Mouse (Mus musculus): ENCODE measurements around the gene Nrip2. TPM values are rescaled to one million over a fixed set of nuclear protein-coding genes. Genes with fewer than 3 reads are reported as not detected.
A peak's percentile ranks its signal among the peaks of the same experiment; 100 is the strongest.

Gene Nrip2
- polyA plus RNA-seq (2015; fragmentation: Nextera tagmentation; extraction: Ambion mirVana) = 2.2 and 2.3 TPM in 2 replicates

- Histone ChIP-seq H3K27me3 (replicated peaks) (no peaks in the 10 kb centered on the region), H3K9me3 (no peaks in the 10 kb centered on the region), H3K4me1 (peaks cover 15% of the 10 kb centered on the region), H3K36me3 (no peaks in the 10 kb centered on the region), H3K9ac (peak within 1 kb of the TSS; percentile 69), H3K4me3 (peak within 1 kb of the TSS; percentile 37), H3K4me2 (peak within 1 kb of the TSS; percentile 64), H3K27ac (replicated peaks) (peak within 1 kb of the TSS; percentile 38; the same call in 1 of the 2 replicates)
- no peak for ATAC-seq (ENCODE audit: extremely low read depth, insufficient number of reproducible peaks, low FRiP score, low TSS enrichment)
- WGBS = 60% methylated on average over 3 of the region's 3 CpGs
These were observed at the start of gene Nrip2 for GRCm38 (mm10) chr6:128398996-128399395. Gene Nrip2, plus strand, starts transcription at chr6:128399296.

- Histone ChIP-seq H3K4me2 (no peak overlapping the region), H3K27ac (replicated peaks) (0 out of 2 replicates have a peak overlapping the region, but pooled peaks have one; percentile 17), H3K27me3 (replicated peaks) (no peaks in the 10 kb centered on the region), H3K9me3 (no peaks in the 10 kb centered on the region), H3K9ac (no peak overlapping the region), H3K36me3 (peaks cover 14% of the 10 kb centered on the region), H3K4me1 (peaks cover 11% of the 10 kb centered on the region), H3K4me3 (no peak overlapping the region)
- ATAC-seq (ENCODE audit: extremely low read depth, insufficient number of reproducible peaks, low FRiP score, low TSS enrichment) = no peak
- 60% methylated on average over 7 of the region's 7 CpGs for WGBS
These were observed 49.4 kb upstream of the Nrip2 start for GRCm38 (mm10) chr6:128349711-128350110.

GRCm38 (mm10) chr6:128354140-128354539, 45.0 kb upstream of the Nrip2 start:
- Histone ChIP-seq H3K4me1 (peaks cover 20% of the 10 kb centered on the region), H3K9ac (no peak overlapping the region; the same call in 1 of the 2 replicates), H3K27ac (replicated peaks) (no peak overlapping the region), H3K9me3 (no peaks in the 10 kb centered on the region), H3K36me3 (peaks cover 36% of the 10 kb centered on the region), H3K4me3 (no peak overlapping the region), H3K4me2 (peak overlapping the region; percentile 86; the same call in 1 of the 2 replicates), H3K27me3 (replicated peaks) (no peaks in the 10 kb centered on the region)
- no peak for ATAC-seq (ENCODE audit: extremely low read depth, insufficient number of reproducible peaks, low FRiP score, low TSS enrichment)
- WGBS = 62% methylated on average over 3 of the region's 3 CpGs

- WGBS = under 1% methylated on average over 28 of the region's 28 CpGs
- Histone ChIP-seq H3K36me3 (peaks cover 41% of the 10 kb centered on the region), H3K27ac (replicated peaks) (peak overlapping the region; percentile 80), H3K9ac (peak overlapping the region; percentile 86), H3K4me3 (peak overlapping the region; percentile 80), H3K4me2 (peak overlapping the region; percentile 86), H3K4me1 (peaks cover 18% of the 10 kb centered on the region), H3K9me3 (no peaks in the 10 kb centered on the region), H3K27me3 (replicated peaks) (no peaks in the 10 kb centered on the region)
- no peak; the same call in none of the 2 replicates for ATAC-seq (ENCODE audit: extremely low read depth, insufficient number of reproducible peaks, low FRiP score, low TSS enrichment)
These were observed 43.9 kb upstream of the Nrip2 start for GRCm38 (mm10) chr6:128355201-128355681.

GRCm38 (mm10) chr6:128355726-128356416, 43.2 kb upstream of the Nrip2 start, which contains the start of gene Tulp3:
Gene Tulp3, minus strand, starts transcription at chr6:128355851.
- Histone ChIP-seq H3K4me1 (peaks cover 21% of the 10 kb centered on the region), H3K27ac (replicated peaks) (peak within 1 kb of the TSS; percentile 80), H3K27me3 (replicated peaks) (no peaks in the 10 kb centered on the region), H3K4me3 (peak within 1 kb of the TSS; percentile 80), H3K4me2 (peak within 1 kb of the TSS; percentile 86), H3K9me3 (no peaks in the 10 kb centered on the region), H3K36me3 (peaks cover 38% of the 10 kb centered on the region), H3K9ac (peak within 1 kb of the TSS; percentile 86)
- under 1% methylated on average over 42 of the region's 42 CpGs for WGBS
- peak; percentile 99 for ATAC-seq (ENCODE audit: extremely low read depth, insufficient number of reproducible peaks, low FRiP score, low TSS enrichment)

- ATAC-seq (ENCODE audit: extremely low read depth, insufficient number of reproducible peaks, low FRiP score, low TSS enrichment) = no peak
- H3K4me2 ChIP-seq = no peak overlapping the region
- no peaks in the 10 kb centered on the region for H3K9me3 ChIP-seq
- H3K4me3 ChIP-seq = no peak overlapping the region
- no peak overlapping the region for H3K27ac ChIP-seq (replicated peaks)
- H3K9ac ChIP-seq = no peak overlapping the region
- peaks cover 35% of the 10 kb centered on the region for H3K36me3 ChIP-seq
- peaks cover 37% of the 10 kb centered on the region for H3K4me1 ChIP-seq
- H3K27me3 ChIP-seq (replicated peaks) = no peaks in the 10 kb centered on the region
- 31% methylated on average over 2 of the region's 2 CpGs for WGBS
These were observed 40.1 kb upstream of the Nrip2 start for GRCm38 (mm10) chr6:128358999-128359398.

GRCm38 (mm10) chr6:128361901-128362300, 37.2 kb upstream of the Nrip2 start:
- Histone ChIP-seq H3K9me3 (no peaks in the 10 kb centered on the region), H3K9ac (peak overlapping the region; percentile 93), H3K27me3 (replicated peaks) (no peaks in the 10 kb centered on the region), H3K36me3 (peaks cover 47% of the 10 kb centered on the region), H3K27ac (replicated peaks) (peak overlapping the region; percentile 95), H3K4me2 (peak overlapping the region; percentile 83), H3K4me1 (peaks cover 39% of the 10 kb centered on the region), H3K4me3 (peak overlapping the region; percentile 76)
- no peak for ATAC-seq (ENCODE audit: extremely low read depth, insufficient number of reproducible peaks, low FRiP score, low TSS enrichment)
- 17% methylated on average over 9 of the region's 9 CpGs for WGBS

GRCm38 (mm10) chr6:128362381-128363006, 36.6 kb upstream of the Nrip2 start, which contains the start of the genes Rhno1 and Foxm1:
Gene Rhno1, minus strand, starts transcription at chr6:128362911.
Gene Foxm1, plus strand, starts transcription at chr6:128362967.
- Histone ChIP-seq H3K9me3 (no peaks in the 10 kb centered on the region), H3K4me2 (peak within 1 kb of the TSS; percentile 83)
- WGBS = under 1% methylated on average over 56 of the region's 76 CpGs

GRCm38 (mm10) chr6:128363007-128363825, 35.9 kb upstream of the Nrip2 start:
- Histone ChIP-seq H3K9ac (peak overlapping the region; percentile 93), H3K4me1 (peaks cover 39% of the 10 kb centered on the region), H3K4me3 (peak overlapping the region; percentile 76), H3K4me2 (peak overlapping the region; percentile 83), H3K27ac (replicated peaks) (peak overlapping the region; percentile 95), H3K36me3 (peaks cover 47% of the 10 kb centered on the region), H3K27me3 (replicated peaks) (no peaks in the 10 kb centered on the region), H3K9me3 (no peaks in the 10 kb centered on the region)
- 3% methylated on average over 34 of the region's 46 CpGs for WGBS
- ATAC-seq (ENCODE audit: extremely low read depth, insufficient number of reproducible peaks, low FRiP score, low TSS enrichment) = no peak

More at GRCm38 (mm10) chr6:128362381-128363006, 36.6 kb upstream of the Nrip2 start, which contains the start of the genes Rhno1 and Foxm1:
- Histone ChIP-seq H3K36me3 (peaks cover 47% of the 10 kb centered on the region), H3K27me3 (replicated peaks) (no peaks in the 10 kb centered on the region), H3K4me3 (peak within 1 kb of the TSS; percentile 76), H3K4me1 (peaks cover 39% of the 10 kb centered on the region), H3K9ac (peak within 1 kb of the TSS; percentile 93), H3K27ac (replicated peaks) (peak within 1 kb of the TSS; percentile 95)
- ATAC-seq (ENCODE audit: extremely low read depth, insufficient number of reproducible peaks, low FRiP score, low TSS enrichment) = peak; percentile 90

GRCm38 (mm10) chr6:128364721-128365120, 34.4 kb upstream of the Nrip2 start:
- no peak for ATAC-seq (ENCODE audit: extremely low read depth, insufficient number of reproducible peaks, low FRiP score, low TSS enrichment)
- Histone ChIP-seq H3K36me3 (peaks cover 53% of the 10 kb centered on the region), H3K27ac (replicated peaks) (no peak overlapping the region; the same call in 1 of the 2 replicates), H3K4me1 (peaks cover 39% of the 10 kb centered on the region), H3K4me3 (0 out of 2 replicates have a peak overlapping the region, but pooled peaks have one; percentile 76), H3K9me3 (no peaks in the 10 kb centered on the region), H3K27me3 (replicated peaks) (no peaks in the 10 kb centered on the region), H3K4me2 (peak overlapping the region; percentile 83), H3K9ac (0 out of 2 replicates have a peak overlapping the region, but pooled peaks have one; percentile 7)
- 76% methylated on average over 6 of the region's 6 CpGs for WGBS
